Mouse (Mus musculus) ES-E14 (cell line): ENCODE measurements around the gene Mrpl44.

Experiments
- CHD2 ChIP-seq: IDR thresholded peaks from 2 replicates; pipeline ENCODE4 v1.6.1; 2014; ENCODE audit warnings: mild to moderate bottlenecking, low read depth, low read length, inconsistent platforms
- HCFC1 ChIP-seq: IDR thresholded peaks from 2 replicates; pipeline ENCODE4 v1.6.1; 2012; ENCODE audit warnings: low read length, inconsistent platforms, borderline replicate concordance; ENCODE audit not compliant: insufficient read depth
- MAFK ChIP-seq: IDR thresholded peaks from 2 replicates; pipeline ENCODE4 v1.6.1; 2014; ENCODE audit warnings: mild to moderate bottlenecking, low read depth, low read length, inconsistent platforms; ENCODE audit not compliant: insufficient read depth
- ZC3H11A ChIP-seq: IDR thresholded peaks from 2 replicates; pipeline ENCODE4 v1.6.1; 2012; ENCODE audit warnings: low read depth, mild to moderate bottlenecking, inconsistent platforms, low read length, borderline replicate concordance

DNA sequence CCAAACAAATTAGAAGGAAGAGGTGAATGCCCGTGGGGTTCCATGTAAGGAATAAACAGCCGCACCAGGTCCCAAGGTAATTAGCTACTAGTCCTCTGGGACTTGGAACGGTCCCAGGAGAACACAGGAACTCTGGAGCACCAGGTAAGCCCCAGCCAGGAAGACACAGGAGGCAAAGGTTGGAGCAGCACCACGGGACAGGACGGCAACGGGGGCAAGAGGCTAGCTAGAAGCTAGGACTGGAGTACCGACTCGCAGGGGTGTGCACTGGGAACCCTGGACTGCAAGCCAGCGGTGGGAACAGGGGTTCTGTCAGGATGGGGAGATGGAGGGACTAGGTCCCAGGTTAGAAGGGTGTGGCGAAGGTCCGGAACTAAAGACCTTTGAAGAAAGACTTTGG lies 15.2 kb upstream of the Mrpl44 start:
- TF ChIP-seq HCFC1 (no peak), MAFK (no peak), ZC3H11A (no peak), CHD2 (no peak)
